Mouse (Mus musculus) liver, embryonic 13.5 days (tissue): ENCODE results near the gene Por. TPM values are rescaled to one million over a fixed set of nuclear protein-coding genes. Genes with fewer than 3 reads are reported as not detected.
A peak's percentile ranks its signal among the peaks of the same experiment; 100 is the strongest.

ENCODE experiments used
- ATAC-seq: fragments of 200-750 bp; cut with Nextera tagmentation; 2 replicates; pipeline ENCODE4 v1.8.0; 2017; ENCODE audit warnings: low read depth, mild to moderate bottlenecking, moderate number of reproducible peaks, moderate library complexity
- DNase-seq: peaks from one replicate; pipeline ENCODE4 v3.0.0; 2022
- H3K27ac ChIP-seq: fragments of 300-500 bp; sonication (generic); 2 replicates; pipeline ENCODE4 v1.5.1; 2015; ENCODE audit warnings: moderate library complexity, mild to moderate bottlenecking, inconsistent platforms
- H3K27me3 ChIP-seq: fragments of 300-500 bp; sonication (generic); 2 replicates; pipeline ENCODE4 v1.6.1; 2015; ENCODE audit warnings: mild to moderate bottlenecking, inconsistent platforms
- H3K36me3 ChIP-seq: fragments of 300-500 bp; sonication (generic); 2 replicates; pipeline ENCODE4 v1.6.1; 2015; ENCODE audit warnings: mild to moderate bottlenecking, inconsistent platforms
- H3K4me1 ChIP-seq: fragments of 300-500 bp; sonication (generic); replicated peaks from 2 replicates; pipeline ENCODE4 v1.6.1; 2015; ENCODE audit warnings: inconsistent platforms
- H3K4me2 ChIP-seq: fragments of 300-500 bp; sonication (generic); 2 replicates; pipeline ENCODE4 v1.6.1; 2015; ENCODE audit warnings: inconsistent platforms, mild to moderate bottlenecking, moderate library complexity
- H3K4me3 ChIP-seq: fragments of 300-500 bp; sonication (generic); replicated peaks from 2 replicates; pipeline ENCODE4 v1.5.1; 2015; ENCODE audit warnings: mild to moderate bottlenecking, inconsistent platforms
- H3K9ac ChIP-seq: fragments of 300-500 bp; sonication (generic); 2 replicates; pipeline ENCODE4 v1.6.1; 2015; ENCODE audit warnings: mild to moderate bottlenecking, inconsistent platforms
- H3K9me3 ChIP-seq: fragments of 300-500 bp; sonication (generic); replicated peaks from 2 replicates; pipeline ENCODE4 v1.6.1; 2016; ENCODE audit warnings: inconsistent platforms
- WGBS: fragments of 180-500 bp; shearing (Covaris S2); methylation state at CpG from one replicate; pipeline ENCODE4 v1.1.7; 2015; ENCODE audit not compliant: insufficient replicate concordance; 5-methylcytosine and 5-hydroxymethylcytosine counted together
- polyA plus RNA-seq: library from polyadenylated mRNA; unstranded; fragments of >200 nt; fragmentation: Nextera tagmentation; extraction: Ambion mirVana; gene quantifications from 2 replicates; pipeline ENCODE4 v1.2.1, GENCODE M21; 2015

Por gene
- polyA plus RNA-seq, 1 experiment from 2014 or later = 26.7 TPM

DNA sequence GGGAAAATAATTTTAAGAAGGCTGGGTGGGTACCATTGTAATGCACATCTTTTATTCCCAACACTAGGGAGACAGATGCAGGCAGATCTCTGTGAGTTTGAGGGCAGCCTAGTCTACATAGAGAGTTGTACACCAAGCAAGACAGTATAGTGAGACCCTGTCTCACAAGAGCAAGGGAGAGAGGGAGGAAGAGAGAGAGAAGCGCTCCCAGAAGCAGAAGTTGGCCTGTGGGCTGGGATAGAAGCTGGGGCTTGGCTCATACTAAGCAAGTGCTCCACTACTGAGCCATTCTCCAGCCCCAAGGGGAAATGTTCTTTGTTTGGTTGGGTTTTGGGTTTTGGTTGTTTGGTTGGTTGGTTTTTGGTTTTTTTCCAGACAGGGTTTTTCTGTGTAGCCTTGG lies 28.8 kb upstream of the Por start:
- Histone ChIP-seq H3K4me3 (no peak overlapping the region), H3K36me3 (peaks cover 19% of the 10 kb centered on the region), H3K27ac (no peak overlapping the region), H3K4me1 (peaks cover 41% of the 10 kb centered on the region), H3K9ac (no peak overlapping the region), H3K4me2 (no peak overlapping the region), H3K9me3 (no peaks in the 10 kb centered on the region), H3K27me3 (no peaks in the 10 kb centered on the region)
- 87% methylated on average over 1 of the region's 1 CpGs for WGBS
- DNase-seq = no peak
- ATAC-seq = no peak

DNA sequence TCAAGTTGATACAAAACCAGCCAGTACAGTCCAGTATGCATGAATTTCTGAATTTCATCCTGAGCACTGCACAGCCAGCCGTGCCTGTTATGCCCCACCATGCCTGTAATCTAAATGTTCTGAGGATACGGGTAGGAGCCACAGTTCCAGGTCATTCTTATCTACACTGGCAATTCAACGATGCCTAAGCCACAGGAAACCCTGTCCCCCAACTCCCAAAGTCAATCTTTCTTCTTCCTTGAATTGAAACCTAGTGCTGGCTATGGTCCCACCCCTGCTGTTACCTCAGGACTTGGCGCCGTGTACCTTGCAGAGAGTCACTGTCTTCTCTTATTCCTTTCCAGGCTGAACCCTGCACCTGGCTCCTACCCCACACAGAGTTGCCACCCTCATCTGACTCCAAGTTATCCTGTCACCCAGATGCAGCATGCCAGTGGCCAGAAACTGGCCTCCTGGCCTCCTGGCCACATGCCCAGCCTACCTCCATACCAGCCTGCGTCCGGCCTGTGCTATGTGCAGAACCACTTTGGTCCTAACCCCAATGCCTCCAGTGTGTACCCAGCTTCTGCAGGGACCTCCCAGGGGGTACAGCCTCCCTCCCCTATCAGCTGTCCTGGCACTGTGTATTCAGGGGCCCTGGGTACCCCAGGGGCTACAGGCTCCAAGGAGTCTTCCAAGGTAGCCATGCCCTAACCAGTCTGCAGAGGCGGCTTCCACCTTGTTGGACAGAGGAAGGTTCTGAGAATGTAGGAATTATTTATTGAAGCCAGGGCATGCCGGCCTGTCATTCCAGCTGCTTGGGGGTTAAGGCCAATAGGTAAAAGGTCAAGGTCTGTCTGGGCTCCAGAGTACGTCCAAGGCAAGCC lies 26.9 kb upstream of the Por start:
- no peak overlapping the region for H3K4me2 ChIP-seq
- ATAC-seq (peak; percentile 76), DNase-seq (no peak)
- peak overlapping the region; percentile 58 for H3K27ac ChIP-seq
- H3K27me3 ChIP-seq = no peaks in the 10 kb centered on the region
- WGBS = 42% methylated on average over 10 of the region's 10 CpGs
- no peak overlapping the region for H3K4me3 ChIP-seq
- H3K9me3 ChIP-seq = no peaks in the 10 kb centered on the region
- H3K9ac ChIP-seq = no peak overlapping the region
- H3K36me3 ChIP-seq = peaks cover 7% of the 10 kb centered on the region; the same call in 1 of the 2 replicates
- H3K4me1 ChIP-seq = peaks cover 41% of the 10 kb centered on the region

DNA sequence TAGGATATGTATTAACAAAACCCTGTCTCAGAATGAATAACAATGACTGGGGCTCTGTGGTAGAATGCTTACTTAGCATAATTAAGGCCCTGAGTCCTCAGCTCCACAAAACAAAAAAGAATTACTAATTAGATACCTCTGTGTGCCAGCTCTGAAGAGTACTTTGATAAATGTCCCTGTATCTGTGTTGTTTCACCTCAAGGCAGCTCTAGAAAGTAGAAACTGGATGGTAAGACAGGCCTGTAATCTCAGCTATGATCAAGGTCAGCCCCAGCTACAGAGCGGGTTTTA lies 26.3 kb upstream of the Por start:
- no peak overlapping the region for H3K9ac ChIP-seq
- no peak overlapping the region for H3K4me3 ChIP-seq
- ATAC-seq (no peak), DNase-seq (no peak)
- peaks cover 7% of the 10 kb centered on the region; the same call in 1 of the 2 replicates for H3K36me3 ChIP-seq
- H3K27me3 ChIP-seq = no peaks in the 10 kb centered on the region
- H3K4me1 ChIP-seq = peaks cover 46% of the 10 kb centered on the region
- H3K27ac ChIP-seq = no peak overlapping the region
- no peak overlapping the region for H3K4me2 ChIP-seq
- 77% methylated on average over 1 of the region's 1 CpGs for WGBS
- H3K9me3 ChIP-seq = no peaks in the 10 kb centered on the region

DNA sequence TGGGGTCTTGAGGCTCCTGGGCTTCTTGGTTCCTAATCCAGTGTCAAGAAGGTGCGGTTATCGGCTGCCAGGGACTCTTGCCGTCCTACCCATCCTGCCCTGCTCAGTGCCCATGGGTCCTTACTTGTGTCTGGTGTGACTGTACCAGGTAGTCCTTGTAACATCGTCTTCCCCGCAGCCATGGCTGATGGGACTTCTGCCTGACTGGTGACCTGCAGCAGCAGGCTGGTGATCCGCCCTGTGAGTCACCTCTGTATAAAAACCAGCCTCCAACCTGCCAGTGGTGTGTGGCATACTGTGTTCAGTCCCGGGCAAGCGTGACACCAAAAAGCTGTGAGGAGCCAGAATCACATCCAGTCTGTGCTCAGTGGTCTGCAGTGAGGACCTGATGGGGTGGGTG lies 26.0 kb upstream of the Por start:
- no peak overlapping the region for H3K9ac ChIP-seq

DNA sequence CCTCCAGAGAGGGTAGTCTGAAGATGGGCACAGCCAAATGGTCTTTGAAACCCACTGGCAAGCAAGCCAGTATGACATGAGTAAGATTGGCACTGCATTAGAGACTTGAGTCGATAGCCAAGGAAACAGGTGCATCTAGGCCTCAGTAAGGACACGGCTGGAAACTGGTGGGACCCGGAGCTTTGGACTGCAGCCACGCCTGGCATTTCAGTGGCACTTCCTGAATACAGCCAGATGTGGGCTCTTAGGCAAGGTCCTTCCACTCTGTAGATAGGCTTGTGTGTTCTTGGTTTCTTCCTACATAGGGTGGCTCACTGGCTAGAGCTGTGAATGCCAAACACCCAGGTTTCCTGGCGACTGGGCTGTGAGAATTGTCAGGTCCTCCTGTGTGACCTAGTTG lies 24.5 kb upstream of the Por start:
- WGBS = 70% methylated on average over 5 of the region's 5 CpGs
- Histone ChIP-seq H3K9me3 (no peaks in the 10 kb centered on the region), H3K4me3 (no peak overlapping the region), H3K27me3 (no peaks in the 10 kb centered on the region), H3K9ac (no peak overlapping the region), H3K4me1 (peaks cover 34% of the 10 kb centered on the region), H3K36me3 (peaks cover 3% of the 10 kb centered on the region; the same call in 1 of the 2 replicates), H3K27ac (no peak overlapping the region), H3K4me2 (no peak overlapping the region)
- ATAC-seq (no peak), DNase-seq (no peak)

More for the DNA sequence above, 26.0 kb upstream of the Por start:
- H3K4me1 ChIP-seq = peaks cover 48% of the 10 kb centered on the region
- H3K9me3 ChIP-seq = no peaks in the 10 kb centered on the region
- peaks cover 4% of the 10 kb centered on the region; the same call in 1 of the 2 replicates for H3K36me3 ChIP-seq
- no peak overlapping the region for H3K4me3 ChIP-seq
- ATAC-seq (no peak), DNase-seq (no peak)
- 80% methylated on average over 8 of the region's 8 CpGs for WGBS
- no peak overlapping the region for H3K27ac ChIP-seq
- H3K4me2 ChIP-seq = no peak overlapping the region
- no peaks in the 10 kb centered on the region for H3K27me3 ChIP-seq

DNA sequence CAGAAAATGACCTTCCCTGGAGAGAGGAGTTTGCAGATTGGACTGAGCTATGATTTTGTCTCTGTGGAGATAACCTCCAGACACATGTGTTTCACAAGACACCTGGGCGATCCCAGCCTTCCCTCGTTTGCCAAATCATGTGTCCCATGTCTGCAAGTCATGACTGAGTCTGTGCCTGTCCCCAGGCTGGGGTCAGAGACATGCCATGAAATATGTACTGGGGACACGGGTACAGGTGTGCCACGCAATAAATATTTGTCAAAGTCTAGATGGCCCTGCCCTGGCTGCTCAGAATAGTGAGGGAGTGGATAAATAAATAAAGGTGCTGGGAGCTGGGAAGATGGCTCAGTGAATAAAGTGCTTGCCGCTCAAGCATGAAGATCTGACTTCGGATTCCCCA lies 23.8 kb upstream of the Por start:
- no peaks in the 10 kb centered on the region for H3K9me3 ChIP-seq
- H3K9ac ChIP-seq = no peak overlapping the region
- WGBS = 72% methylated on average over 6 of the region's 6 CpGs
- no peak overlapping the region for H3K4me3 ChIP-seq
- DNase-seq (no peak), ATAC-seq (no peak)
- H3K4me1 ChIP-seq = peaks cover 31% of the 10 kb centered on the region
- no peak overlapping the region for H3K4me2 ChIP-seq
- H3K36me3 ChIP-seq = peaks cover 3% of the 10 kb centered on the region; the same call in 1 of the 2 replicates
- no peak overlapping the region for H3K27ac ChIP-seq
- H3K27me3 ChIP-seq = no peaks in the 10 kb centered on the region

DNA sequence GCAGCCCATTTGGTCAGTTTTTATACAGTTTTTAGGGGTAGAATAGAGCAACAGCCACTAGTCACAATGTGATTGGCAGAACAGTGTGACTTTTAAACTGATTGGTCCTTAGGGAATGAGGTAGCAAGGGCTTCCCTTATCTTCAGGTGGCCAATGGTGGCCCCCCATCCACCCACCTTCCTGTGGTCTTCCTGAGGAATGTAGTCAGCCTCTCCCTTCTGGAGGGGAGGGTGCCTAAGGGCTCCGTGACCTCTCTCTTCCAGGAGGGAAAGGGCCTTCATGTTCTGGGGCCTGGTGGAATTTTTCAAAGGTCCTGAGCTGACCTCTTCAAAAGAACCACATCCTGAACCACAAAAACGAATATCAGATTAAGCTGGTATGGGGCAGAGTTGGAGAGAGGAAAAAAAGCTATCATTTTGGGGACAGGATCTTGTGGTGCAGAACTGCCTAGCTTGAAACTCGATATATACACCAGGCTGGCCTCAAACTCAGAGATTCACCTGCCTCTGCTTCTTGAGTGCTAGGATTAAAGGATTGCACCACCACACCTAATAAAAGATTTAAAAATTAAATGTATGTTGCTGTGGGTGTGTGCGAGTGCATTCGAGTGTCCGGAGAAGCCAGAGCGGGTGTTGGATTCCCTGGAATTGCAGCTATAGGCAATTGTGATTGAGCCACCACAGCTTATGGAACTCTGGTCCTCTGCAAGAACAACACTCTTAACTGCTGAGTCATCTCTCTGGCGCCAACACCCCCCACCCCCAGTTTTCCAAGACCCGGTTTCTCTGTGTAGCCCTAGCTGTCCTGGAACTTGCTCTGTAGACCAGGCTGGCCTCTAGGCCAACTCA lies 21.1 kb upstream of the Por start:
- H3K4me1 ChIP-seq = peaks cover 12% of the 10 kb centered on the region

DNA sequence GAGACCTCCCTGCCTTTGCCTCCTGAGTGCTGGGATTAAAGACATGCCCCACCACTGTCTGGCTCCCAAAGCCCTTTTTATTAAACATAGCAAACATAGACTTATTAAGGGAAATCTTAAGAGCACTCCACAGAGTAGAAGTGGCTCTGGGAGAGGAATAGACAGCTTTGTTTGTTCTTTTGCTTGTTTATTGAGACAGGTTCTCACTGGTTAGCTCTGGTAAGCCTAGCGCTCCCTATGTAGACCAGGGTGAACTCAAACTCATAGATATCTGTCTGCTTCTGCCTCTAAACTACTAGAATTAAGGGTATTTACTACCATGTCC lies 20.6 kb upstream of the Por start:
- H3K9me3 ChIP-seq = no peaks in the 10 kb centered on the region

More for the DNA sequence above, 21.1 kb upstream of the Por start:
- Histone ChIP-seq H3K9ac (no peak overlapping the region), H3K27ac (no peak overlapping the region; the same call in 1 of the 2 replicates), H3K27me3 (no peaks in the 10 kb centered on the region), H3K9me3 (no peaks in the 10 kb centered on the region), H3K4me3 (no peak overlapping the region), H3K4me2 (no peak overlapping the region), H3K36me3 (no peaks in the 10 kb centered on the region)
- 52% methylated on average over 9 of the region's 9 CpGs for WGBS
- ATAC-seq (no peak), DNase-seq (no peak)

DNA sequence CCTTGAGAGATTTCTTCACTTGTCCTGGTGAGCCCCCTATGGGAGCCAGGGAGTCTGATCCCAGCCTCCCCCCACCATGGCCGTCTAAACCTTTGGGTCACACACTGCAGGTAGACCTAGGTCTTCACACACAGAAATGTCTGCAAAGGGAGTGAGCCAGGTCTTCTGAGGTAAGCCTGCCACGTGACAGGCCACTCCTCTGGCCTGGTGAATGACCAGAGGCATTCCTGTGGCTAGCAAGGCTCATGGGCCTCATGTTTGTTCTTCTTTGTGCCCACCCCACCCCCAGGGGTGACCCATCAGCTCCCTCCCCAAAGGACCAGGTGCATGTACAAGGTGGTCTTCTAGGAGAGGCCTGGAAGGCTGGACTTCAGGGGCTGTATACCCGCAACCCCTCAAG lies 18.3 kb upstream of the Por start:
- H3K36me3 ChIP-seq = no peaks in the 10 kb centered on the region
- H3K27ac ChIP-seq = no peak overlapping the region
- peaks cover 8% of the 10 kb centered on the region for H3K4me1 ChIP-seq
- ATAC-seq (0 out of 2 replicates have a peak, but pooled peaks have one; percentile 26), DNase-seq (no peak)
- 64% methylated on average over 3 of the region's 3 CpGs for WGBS
- no peak overlapping the region for H3K4me3 ChIP-seq
- H3K9me3 ChIP-seq = no peaks in the 10 kb centered on the region
- no peak overlapping the region for H3K4me2 ChIP-seq
- H3K9ac ChIP-seq = no peak overlapping the region
- H3K27me3 ChIP-seq = no peaks in the 10 kb centered on the region

More for the DNA sequence above, 20.6 kb upstream of the Por start:
- H3K4me3 ChIP-seq = no peak overlapping the region
- H3K4me2 ChIP-seq = no peak overlapping the region
- no peak overlapping the region; the same call in 1 of the 2 replicates for H3K27ac ChIP-seq
- no peaks in the 10 kb centered on the region for H3K27me3 ChIP-seq
- ATAC-seq = no peak
- peaks cover 8% of the 10 kb centered on the region for H3K4me1 ChIP-seq
- 71% methylated on average over 1 of the region's 1 CpGs for WGBS
- H3K36me3 ChIP-seq = no peaks in the 10 kb centered on the region
- no peak for DNase-seq
- H3K9ac ChIP-seq = no peak overlapping the region

DNA sequence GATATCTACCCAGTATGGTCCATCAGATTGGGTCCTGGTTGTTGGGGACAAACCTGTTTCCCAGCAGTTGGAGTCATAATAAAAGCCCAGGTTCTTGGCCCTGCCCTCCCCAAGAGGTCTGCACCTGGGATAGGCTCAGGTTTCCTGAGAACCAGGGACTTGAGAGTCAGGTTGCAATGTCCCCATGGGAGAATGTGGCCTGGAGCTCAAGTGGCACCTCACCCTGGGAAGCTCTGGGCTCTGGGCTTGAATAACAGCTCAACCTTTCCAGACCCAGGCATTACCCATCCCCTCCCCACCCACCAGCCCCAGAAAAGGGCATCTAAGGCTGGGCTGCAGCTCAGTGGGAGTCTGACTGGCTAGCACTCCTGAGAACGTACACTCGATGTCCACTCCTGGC lies 16.6 kb upstream of the Por start:
- ATAC-seq = no peak
- no peaks in the 10 kb centered on the region for H3K9me3 ChIP-seq
- no peak overlapping the region for H3K9ac ChIP-seq
- no peak overlapping the region for H3K4me2 ChIP-seq
- no peaks in the 10 kb centered on the region for H3K36me3 ChIP-seq
- H3K4me3 ChIP-seq = no peak overlapping the region
- H3K4me1 ChIP-seq = peaks cover 17% of the 10 kb centered on the region
- H3K27ac ChIP-seq = no peak overlapping the region
- no peak for DNase-seq
- H3K27me3 ChIP-seq = no peaks in the 10 kb centered on the region
- WGBS = 100% methylated on average over 2 of the region's 2 CpGs

DNA sequence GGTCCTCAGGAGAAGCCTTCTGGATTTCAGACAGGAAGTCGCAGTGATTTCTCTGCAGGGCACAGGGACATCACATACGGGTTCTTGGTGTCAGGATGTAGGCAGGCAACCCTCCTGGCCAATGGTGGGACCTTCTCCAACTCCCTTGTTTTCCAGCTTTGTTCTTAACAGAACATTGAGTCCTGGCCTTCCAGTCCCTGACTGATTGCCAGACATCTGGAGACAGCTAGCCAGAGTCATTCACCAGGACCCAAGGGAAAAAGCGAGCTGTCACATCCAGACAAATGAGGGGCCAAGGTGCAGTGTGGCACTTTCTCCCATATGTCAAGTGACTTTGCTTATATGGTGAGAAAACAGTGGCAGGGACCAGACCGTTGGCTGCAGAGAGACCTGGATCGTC lies 13.8 kb upstream of the Por start:
- Histone ChIP-seq H3K4me1 (peaks cover 15% of the 10 kb centered on the region), H3K27ac (no peak overlapping the region), H3K27me3 (no peaks in the 10 kb centered on the region), H3K36me3 (no peaks in the 10 kb centered on the region), H3K9me3 (no peaks in the 10 kb centered on the region), H3K9ac (no peak overlapping the region), H3K4me2 (no peak overlapping the region), H3K4me3 (no peak overlapping the region)
- DNase-seq = no peak
- 69% methylated on average over 5 of the region's 5 CpGs for WGBS
- no peak for ATAC-seq
